Mouse (Mus musculus) urinary bladder, postnatal 4 days (tissue): Measurements from ENCODE around the gene Csad.

Experiments used
- DNase-seq, 2 experiments: peaks; one replicate each; pipeline ENCODE4 v3.0.0; 2021 to 2022; ENCODE audit warnings: low spot score in 2 of 2

The Csad gene

DNA sequence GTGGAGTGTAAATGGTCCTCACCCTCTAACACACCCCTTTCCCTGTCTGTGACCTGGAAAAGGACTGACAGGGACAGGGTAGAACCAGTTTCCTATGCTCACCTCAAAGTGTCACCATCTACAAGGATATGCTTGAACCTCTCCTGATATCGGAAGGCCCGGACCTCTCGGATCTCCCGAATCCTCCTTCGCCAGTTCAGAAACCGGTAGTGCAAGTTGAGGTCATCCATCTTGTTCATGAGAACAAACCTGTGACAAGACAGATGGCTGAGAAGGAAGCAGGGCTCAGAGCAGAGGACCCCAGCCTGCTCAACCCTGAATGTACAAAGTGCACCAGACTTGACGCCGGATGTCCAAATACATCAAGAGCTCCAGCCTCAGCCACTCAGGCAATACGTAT, 71.2 kb downstream of the Csad start:
- no peak for DNase-seq
